Mouse (Mus musculus): ENCODE data around the gene Klri1.

- TF ChIP-seq CTCF (IDR thresholded peaks at IDR 0.05; ENCODE audit: borderline replicate concordance, extremely low read depth, insufficient read depth, insufficient read length) (no peak), POLR2A (IDR thresholded peaks at IDR 0.05; ENCODE audit: borderline replicate concordance, extremely low read depth, insufficient read depth, insufficient read length, poor library complexity, severe bottlenecking) (no peak)
These were observed 3.4 kb downstream of the Klri1 start for GRCm38 (mm10) chr6:129713566-129713965.
